Mouse (Mus musculus): ENCODE data around the gene Fam178b. TPM values are rescaled to one million over a fixed set of nuclear protein-coding genes. Genes with fewer than 3 reads are reported as not detected.

The Fam178b gene
- total RNA-seq, 2 experiments from 2014 or later = 0.53 TPM; not detected in 1

DNA sequence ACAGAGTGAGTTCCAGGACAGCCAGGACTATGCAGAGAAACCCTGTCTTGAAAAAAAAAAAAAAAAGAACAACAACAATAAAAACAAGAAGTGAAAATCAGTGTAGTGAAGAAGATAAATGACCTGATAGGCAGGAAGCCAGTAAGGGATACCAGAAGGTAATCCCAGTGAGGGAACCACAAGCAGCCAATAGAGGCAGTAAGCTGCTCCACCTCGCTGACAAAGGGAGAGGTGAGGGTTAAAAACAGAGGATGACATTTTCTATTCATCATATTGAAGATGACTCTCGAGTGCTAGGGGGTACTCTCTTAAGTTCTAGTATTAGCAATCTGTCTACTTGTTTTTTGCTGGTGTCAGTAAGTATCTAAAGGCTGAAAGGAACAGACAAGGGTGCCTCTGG, 84.6 kb downstream of the Fam178b start:
- DNase-seq (ENCODE audit: low spot score in 2 of 2) = no peak
- intact Hi-C loops (cut with DNase I) = no loop called here

DNA sequence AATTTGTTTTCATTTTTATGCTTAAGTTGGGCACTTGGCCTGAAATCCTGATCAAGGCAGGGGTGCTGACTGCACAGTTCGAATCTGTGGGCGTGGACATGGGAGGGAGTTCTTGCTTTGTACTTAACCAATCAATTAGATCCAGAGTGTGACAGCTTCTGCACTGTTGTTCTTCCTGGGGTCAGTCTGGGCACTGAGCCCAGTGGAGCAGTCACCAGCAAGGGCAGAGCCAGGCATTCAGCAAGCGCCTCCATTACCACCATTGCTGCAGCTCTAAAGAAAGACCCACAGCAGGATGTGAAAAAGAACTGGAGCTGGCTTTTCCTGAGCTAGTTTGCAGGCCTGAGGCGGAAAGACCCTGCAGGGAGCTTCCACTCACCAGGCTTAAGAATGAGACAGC, 86.9 kb downstream of the Fam178b start:
- peak in 1 of 2 experiments; percentile 52 for DNase-seq (ENCODE audit: low spot score in 2 of 2)

DNA sequence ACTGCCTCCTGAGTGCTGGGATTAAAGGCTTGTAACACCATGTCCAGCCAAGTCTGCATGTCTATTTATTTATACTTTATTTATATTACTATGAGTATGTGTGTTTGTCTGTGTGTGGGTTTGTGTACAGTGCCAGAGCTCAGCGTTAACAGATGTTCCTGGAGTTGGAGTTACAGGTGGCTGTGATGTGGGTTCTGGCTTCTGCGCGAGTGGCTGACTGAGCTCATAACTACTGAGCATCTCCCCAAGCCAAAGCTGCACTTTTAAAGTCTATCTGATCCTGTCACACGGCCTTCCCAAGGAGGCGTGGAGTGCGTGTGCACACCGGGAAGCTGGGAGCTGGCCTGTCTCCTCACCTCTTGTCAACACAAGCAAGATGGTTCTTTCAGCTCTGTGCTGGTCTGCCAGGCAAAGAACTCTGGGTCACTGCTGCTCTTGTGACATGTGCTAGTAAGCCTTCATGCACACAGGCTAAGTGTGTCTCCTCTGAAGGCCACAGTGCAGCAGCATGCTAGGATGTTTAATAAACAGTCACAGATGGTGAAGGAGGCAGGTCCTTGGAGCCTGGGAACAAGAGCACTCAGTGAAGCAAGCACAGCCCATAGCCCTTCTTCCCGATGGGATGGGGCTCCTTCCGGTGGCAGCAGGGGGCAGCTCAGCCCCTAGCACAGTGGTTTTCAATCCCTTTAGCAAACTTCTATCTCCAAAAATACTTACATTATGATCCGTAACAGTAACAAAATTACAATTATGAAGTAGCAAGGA, 87.6 kb downstream of the Fam178b start:
- no peak for DNase-seq (ENCODE audit: low spot score in 2 of 2)
- intact Hi-C loops (cut with DNase I) = no loop called here

More for the DNA sequence above, 86.9 kb downstream of the Fam178b start:
- intact Hi-C loops (cut with DNase I) = no loop called here

DNA sequence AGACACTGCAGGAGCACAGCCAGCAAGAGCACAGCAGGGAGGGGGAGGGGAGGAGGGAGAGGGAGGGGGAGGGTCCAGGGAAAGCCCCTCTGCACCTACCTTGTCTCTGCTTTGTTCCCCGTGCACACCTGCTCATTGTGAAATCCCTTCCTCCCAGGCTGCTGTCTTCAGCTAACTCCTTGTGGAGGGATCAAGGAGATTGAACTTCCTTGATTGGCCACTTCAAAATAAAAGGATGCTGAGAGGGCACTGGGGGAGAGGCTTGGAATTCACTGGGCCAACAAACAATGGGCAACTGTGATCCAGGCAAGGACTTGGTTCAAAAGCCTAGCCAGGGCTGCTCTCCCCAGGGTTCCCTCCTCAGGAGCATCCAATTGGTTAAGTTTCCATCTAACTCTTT, 89.9 kb downstream of the Fam178b start:
- DNase-seq (ENCODE audit: low spot score in 2 of 2) = no peak
- intact Hi-C loops (cut with DNase I) = no loop called here

DNA sequence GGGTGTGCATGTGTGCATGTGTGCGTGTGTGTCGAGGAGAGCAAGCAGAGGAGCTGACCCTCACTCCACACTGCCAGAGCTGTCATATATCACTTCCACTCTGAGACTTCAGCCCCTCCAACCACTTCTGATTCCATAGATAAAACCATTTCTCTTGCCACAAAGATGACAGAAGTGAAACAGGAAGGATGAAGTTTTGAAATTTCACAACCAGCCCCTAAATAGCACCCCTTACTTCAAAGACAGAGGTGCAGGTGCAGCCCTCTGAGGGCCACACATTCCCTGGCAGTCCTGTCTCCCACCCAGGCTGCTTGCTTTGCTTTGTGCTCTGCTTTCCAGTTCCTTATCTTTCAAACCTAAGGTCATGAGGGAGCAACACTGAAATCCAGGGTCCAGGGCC, 91.6 kb downstream of the Fam178b start:
- intact Hi-C loops (cut with DNase I) = no loop called here
- no peak for DNase-seq (ENCODE audit: low spot score in 2 of 2)

DNA sequence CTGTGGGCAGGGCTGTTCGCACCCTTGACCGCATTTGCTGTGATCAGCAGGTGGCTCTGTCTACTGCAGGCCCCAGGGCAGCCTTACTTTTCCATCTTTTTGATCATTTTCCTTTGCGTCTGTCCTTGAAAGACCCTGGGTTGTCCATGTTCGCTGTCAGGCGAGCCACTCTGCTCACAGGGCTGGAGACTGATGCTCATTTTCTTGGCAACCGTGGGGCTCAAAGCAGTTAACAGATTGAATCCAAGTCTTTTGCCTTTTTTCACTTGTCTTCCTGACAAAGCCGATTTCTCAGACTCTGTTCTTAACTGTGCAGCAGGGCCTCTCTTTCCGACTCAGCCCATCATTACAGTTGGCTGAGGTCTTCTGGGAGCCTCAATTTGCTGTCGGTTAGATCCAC, 92.3 kb downstream of the Fam178b start:
- DNase-seq (ENCODE audit: low spot score in 2 of 2) = no peak
- intact Hi-C loops (cut with DNase I) = no loop called here

DNA sequence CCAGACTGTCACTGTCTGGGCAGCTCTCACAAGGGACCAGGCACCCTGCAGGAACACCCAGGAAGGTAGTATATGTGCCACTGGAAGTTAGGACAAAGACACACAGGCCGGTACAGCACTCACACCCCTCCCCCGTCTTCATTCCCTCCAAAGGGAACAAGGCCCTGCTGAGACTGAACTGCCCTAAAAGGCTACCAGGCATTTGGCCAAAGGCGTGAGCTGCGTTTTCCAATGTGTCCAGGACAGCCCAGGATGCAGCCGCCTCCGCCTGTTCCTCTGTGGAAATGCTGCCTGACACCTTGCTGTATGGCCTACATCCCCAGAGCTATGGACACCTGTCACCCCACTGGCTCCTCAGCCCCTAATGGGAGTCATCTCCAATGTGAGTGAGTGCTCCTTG, 93.5 kb downstream of the Fam178b start:
- intact Hi-C loops (cut with DNase I) = no loop called here
- DNase-seq (ENCODE audit: low spot score in 2 of 2) = peak in 1 of 2 experiments; percentile 52

DNA sequence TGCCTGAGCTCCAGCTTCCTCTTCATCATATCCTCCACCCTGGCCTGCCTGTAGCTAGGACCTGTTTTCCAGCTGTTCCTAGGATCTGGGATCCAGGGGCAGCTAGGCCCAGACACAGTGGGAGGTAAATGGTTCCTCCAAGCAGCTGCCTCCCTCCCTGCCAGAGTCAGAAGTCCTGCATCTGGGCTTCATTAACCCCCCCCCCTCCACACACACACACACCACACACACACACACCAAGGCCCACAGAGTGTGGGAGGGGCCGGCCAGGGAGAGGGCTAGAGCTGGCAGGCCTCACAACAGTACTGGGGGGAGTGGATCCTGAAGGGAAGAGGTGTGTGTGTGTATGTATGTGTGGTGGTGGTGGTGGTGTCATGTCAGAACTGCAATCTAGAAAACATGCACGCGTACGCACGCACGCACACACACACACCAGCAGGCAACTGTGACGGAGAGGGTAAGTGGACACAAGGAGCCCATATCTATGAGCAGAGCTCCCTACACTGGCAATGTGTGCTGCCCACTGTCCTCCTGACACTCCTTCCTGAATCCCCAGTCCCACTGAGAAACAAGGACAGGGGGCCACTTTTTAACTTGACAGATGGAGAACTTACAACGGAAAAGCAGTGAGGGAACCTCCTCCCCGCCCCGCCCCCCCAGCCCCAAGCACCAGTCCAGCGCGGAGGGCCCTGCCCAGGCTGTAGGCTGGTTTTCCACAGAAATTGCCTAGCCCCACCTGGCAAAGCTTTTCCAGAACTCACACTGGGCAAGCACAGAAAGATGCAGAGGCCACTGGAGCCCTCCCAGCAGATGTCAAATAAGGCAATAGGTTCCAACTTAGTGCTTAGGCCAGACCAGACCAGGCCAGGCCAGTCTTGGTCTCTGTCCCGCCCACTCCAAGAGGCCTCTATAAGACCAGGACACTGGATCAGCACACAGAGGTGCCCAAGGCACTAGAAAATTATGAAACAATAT, 94.2 kb downstream of the Fam178b start:
- intact Hi-C loops (cut with DNase I) = no loop called here
- DNase-seq (ENCODE audit: low spot score in 2 of 2) = no peak

DNA sequence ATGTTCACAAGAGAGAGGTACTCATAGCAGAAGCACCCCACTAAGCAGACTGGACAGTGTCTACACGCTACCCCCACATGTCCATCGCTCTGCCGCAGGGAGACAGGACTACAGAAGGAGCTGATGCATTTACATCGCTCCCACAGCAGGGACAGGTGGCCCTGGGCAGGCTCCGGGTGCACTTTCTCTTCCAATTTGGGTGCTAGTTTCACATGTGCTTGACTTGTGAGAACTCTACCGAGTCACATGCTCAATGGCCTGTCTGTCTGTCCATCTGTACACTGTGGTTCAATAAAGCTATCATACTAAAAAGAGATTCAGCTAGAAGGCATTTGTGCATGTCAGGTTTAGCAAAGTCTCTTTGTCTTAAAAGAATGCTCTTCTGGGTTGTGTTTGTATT, 95.1 kb downstream of the Fam178b start:
- intact Hi-C loops (cut with DNase I) = no loop called here
- DNase-seq (ENCODE audit: low spot score in 2 of 2) = no peak

DNA sequence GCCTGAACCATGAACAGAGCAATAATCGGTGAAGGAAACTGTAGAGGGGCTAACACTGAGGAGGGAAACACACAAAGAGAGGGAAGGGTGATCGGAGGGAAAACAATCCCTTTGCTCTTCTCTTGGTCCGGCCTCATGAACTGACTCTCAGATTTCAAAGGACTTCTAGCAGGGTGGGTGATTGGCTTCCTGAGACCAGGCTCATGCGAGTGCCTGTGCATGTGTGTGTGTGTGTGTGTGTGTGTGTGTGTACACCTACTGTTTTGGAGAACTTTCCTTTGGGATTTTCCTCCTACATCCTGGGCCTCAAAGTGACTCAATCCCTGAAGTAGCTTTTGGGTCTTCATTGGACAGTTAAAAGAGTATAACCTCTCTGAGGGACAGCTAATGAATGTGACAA, 96.7 kb downstream of the Fam178b start:
- intact Hi-C loops (cut with DNase I) = no loop called here
- DNase-seq (ENCODE audit: low spot score in 2 of 2) = no peak

DNA sequence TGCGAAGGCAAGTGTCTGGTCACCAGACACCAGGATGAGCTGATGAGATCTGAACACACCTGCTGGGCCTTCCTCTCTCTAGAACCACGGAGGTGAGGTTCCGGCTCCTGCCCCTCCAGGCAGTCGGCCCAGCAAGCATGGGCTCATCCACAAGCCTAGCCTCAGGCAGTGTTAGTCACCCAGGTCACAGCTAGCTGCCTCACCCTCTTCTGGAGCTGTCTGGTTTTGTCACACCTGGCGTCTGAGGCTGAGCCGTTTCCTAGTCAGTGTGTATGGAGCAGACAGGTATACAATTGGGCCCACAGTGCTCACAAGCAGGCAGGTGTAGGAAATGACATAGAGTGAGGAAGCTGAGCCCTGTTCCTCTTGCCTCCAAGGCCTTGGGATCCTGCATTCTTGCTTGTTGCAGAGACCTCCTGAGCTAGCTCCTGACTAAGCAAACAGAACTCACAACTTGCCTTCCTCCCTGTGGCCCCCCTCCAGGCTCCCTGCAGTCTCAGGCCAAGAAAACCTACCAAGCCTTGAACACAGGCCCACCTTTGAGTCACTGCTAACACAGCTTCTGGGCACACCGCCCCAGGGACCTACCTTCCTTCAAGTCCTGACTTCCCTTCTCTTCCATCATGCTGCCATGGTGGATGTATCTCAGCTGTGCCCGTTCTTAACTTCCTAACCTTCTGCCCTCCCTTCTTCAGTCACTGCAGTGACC, 99.4 kb downstream of the Fam178b start:
- intact Hi-C loops (cut with DNase I) = no loop called here

DNA sequence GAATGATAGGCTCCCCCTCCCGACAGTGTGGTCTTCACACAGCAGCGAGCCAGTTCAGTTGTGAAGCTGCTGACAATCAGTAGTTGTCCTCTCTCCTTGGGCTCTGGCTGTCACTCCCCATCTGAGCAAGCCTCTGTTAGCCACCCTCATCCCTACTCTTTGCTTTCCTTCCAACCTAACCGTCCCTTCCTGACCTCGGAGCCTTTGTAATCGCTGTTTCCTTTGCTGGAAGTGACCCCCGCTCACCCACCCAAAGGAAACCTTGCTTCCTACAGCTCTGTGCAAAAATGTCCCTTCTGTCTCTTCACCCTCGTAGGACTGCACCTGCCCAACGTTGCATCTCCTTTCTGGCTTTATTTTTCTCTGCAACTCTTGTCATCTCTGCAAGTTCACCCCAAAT, 100.8 kb downstream of the Fam178b start:
- intact Hi-C loops (cut with DNase I) = no loop called here
- DNase-seq (ENCODE audit: low spot score in 2 of 2) = no peak

More for the DNA sequence above, 99.4 kb downstream of the Fam178b start:
- no peak for DNase-seq (ENCODE audit: low spot score in 2 of 2)

DNA sequence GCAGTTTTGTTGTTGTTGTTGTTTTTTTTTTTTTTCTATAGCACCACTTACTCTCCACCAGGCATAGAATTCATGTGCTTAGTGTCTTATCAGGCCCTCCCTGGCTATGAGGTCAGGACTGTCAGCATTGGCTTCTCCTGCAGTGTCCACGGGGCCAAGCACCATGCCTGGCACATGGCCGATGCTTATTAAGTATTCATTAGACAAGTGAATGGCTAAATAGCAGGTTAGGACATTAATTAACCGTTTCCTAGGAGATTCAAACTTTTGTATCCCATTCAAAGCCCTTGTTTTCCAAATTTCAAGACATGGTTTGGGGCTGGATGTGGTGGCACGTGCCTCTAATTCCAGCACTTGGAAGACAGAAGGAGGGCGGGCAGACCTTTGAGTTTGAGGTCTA, 101.7 kb downstream of the Fam178b start:
- intact Hi-C loops (cut with DNase I) = no loop called here
- DNase-seq (ENCODE audit: low spot score in 2 of 2) = no peak

DNA sequence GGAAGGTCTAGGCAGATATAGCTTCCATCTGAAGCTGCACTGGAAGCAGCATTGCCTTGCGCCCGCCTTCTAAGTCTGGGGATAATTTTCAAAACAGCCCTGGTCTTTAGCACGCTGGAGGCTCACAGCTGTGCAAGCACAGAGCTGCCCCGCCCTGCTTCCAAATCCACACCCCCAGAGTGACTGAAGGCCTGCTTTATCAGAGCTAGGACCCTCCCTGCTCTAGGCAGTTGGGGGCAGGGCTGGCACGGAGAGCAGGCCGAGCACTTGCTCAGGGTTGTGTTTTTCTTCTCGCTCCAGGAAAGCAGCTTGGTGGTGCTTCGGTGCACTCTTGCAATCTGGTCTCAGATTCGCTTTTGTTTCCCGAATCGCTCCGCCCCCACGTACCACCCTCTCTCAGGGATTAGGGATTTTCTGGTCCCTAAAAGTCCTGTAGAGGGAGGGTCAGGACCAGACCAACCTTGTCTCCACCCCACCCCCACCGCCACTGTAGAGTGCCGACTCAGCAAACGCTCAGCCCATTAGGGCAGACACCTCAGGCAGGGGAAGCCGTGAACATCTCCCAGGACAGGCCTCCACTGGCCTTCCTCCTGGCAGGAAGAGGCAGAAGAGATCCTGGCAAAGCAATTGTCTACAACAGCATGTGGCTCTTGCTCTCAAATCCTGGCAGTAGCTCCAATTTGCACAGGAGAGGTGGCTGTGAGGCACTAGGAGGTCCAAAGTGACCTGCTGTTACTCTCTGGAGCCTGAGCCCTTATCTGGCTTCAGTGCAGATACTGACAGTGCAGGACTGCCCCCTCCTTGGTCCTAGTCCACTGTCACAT, 102.4 kb downstream of the Fam178b start:
- peak; percentile 41 to 62 for DNase-seq (ENCODE audit: low spot score in 2 of 2)
- intact Hi-C loops (cut with DNase I) = no loop called here

DNA sequence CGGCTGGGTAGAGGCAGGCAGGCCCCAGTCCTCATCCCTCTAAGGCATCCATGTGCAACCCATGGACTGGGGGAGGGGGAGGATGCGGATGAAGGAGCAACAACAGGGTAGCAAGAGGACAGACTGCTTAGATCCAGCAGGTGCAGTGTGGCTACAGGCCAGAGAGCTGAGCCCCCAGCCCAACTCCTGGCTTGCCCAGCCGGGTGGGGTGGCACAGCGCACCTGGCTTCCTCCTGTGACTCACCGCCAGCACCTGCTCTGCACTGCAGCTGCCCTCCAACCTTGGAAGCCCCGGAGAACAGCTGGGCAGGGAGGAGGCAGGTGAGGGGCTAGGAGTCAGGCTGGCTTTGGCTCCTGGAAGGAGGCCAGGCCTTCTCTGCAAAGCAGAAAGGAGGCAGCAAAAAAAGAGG, 103.0 kb downstream of the Fam178b start:
- no peak for DNase-seq (ENCODE audit: low spot score in 2 of 2)
- intact Hi-C loops (cut with DNase I) = no loop called here

DNA sequence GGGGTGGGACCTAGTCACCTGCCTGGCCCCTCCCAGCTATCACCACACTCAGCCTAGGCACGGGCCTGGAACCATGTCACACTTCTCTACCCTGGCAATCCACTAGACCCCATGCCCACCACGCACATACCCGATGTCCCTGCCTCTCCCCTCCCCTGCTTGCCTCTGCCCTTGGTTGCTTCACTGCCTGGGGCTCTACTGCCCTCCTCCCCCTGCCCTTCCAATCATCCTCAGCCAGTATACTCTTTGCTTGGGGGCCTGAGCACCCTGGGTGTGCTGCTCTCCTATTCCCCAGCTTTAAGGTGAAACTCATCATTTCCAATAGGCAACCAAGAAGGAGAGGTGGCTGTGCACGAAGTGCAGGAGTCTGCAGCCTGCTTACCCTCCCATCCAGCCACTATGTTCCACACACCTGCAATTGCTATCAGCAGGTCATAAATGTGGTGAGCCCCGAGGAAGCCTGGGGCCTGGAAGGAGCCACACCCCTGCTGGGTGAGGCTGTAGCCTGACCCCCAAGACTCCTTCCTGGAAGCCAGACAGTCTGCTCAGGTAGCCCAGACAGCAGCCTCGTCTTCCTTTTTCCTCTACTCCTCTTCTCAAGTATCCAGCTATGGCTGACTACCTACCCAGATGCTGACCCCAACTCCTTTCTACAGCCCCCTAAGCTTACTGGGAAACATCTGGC, 105.8 kb downstream of the Fam178b start:
- DNase-seq (ENCODE audit: low spot score in 2 of 2) = no peak
- intact Hi-C loops (cut with DNase I) = no loop called here

DNA sequence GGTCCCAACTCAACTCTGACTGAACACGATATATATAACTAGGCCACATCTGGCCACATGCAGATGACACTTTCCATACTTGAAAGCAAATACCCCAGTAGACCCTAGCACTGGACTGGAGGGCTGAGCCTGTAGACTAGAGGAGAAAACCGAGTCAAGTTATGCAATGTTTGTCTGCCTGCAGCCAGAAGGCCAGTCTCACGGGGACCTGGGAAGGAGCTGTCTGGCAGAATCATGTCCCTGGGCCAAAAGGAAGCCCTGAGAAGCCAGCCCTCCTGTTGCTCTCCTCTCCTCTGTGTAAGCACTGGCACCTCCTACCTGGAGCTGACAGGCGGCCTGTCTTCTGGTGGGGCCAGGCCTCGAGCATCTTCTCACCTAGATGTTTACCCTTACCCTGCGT, 107.6 kb downstream of the Fam178b start:
- intact Hi-C loops (cut with DNase I) = no loop called here
- no peak for DNase-seq (ENCODE audit: low spot score in 2 of 2)

DNA sequence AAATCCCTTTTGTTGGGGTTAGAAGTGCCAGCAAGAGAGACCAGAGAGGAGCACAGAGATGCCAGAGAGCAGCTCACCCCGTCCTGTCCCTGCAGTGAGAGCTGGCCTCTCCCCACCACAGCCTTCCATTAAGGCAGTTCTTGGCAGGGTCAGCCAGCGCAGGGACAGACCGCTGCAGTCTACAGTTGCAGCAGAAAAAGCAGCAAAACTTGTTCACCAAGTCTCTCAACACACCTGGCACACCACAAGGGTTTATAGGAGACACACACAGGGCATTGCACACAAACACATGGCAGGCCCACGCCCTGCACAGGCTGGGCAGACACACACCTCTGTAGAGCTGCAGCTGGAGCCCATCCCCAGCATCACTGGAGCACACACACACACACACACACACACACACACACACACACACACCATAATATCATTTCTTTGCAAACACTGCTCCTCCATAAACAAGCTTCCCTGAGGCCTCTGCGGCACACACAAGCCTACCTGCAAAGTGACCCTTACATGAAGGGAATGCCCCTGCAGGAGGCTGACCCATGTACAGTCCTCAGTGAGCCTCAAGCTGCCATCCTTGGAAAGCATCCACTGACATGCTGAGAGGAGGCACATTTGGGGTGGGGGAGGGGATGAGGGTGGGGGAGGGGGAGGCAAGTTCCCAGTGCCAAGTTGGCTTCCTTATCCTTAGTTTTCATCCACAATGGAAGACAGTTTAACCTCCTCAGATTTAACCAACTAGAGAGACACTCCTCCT, 108.6 kb downstream of the Fam178b start:
- intact Hi-C loops (cut with DNase I) = no loop called here

More for the DNA sequence above, 108.6 kb downstream of the Fam178b start:
- no peak for DNase-seq (ENCODE audit: low spot score in 2 of 2)
